Mouse (Mus musculus): ENCODE measurements around the gene Adamts9.

- no peak for TF ChIP-seq POLR2A (IDR thresholded peaks at IDR 0.05; ENCODE audit: extremely low read depth, insufficient read depth, low read length)
- no peak for TF ChIP-seq CTCF (IDR thresholded peaks at IDR 0.05; ENCODE audit: low read depth, low read length)
These were observed 140.1 kb downstream of the Adamts9 start for GRCm38 (mm10) chr6:92803213-92803612.
